Mouse (Mus musculus) megakaryocyte, embryonic 14.5 days (primary cell): ENCODE data around the gene Hax1.

Experiments
- FLI1 ChIP-seq: IDR thresholded peaks from 2 replicates; pipeline ENCODE4 v1.6.1; 2012; ENCODE audit warnings: low read length, inconsistent platforms, mixed read lengths
- GATA1 ChIP-seq: IDR thresholded peaks from 3 replicates; pipeline ENCODE4 v1.6.1; 2012; ENCODE audit warnings: mixed read lengths, low read length, inconsistent platforms, borderline replicate concordance

DNA sequence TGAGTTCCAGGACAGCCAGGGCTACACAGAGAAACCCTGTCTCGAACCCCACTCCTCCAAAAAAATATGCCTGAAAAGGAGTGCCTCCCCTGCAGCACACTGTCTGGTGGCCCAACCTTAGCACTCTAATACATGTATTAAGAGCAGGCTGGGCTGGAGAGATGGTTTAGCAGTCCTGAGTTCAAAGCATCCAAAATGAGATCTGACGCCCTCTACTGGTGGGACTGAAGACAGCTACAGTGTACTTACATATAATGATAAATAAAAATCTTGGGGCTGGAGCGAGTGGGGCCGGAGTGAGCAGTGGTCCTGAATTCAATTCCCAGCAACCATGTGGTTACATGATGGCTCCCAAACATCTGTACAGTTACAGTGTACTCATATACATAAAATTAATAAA lies 31.6 kb downstream of the Hax1 start:
- no peak for TF ChIP-seq GATA1
- TF ChIP-seq FLI1: no peak
